Mouse (Mus musculus) liver, embryonic 13.5 days (tissue): ENCODE measurements around the gene Clstn1. TPM values are rescaled to one million over a fixed set of nuclear protein-coding genes. Genes with fewer than 3 reads are reported as not detected.

ENCODE experiments used
- microRNA-seq: library from miRNA; unstranded; fragments of <30 nt; microRNA quantifications from one replicate; pipeline ENCODE4, GENCODE M21; 2016
- polyA plus RNA-seq: library from polyadenylated mRNA; unstranded; fragments of >200 nt; fragmentation: Nextera tagmentation; extraction: Ambion mirVana; gene quantifications from 2 replicates; pipeline ENCODE4 v1.2.1, GENCODE M21; 2015

Gene Clstn1
- polyA plus RNA-seq, 1 experiment from 2014 or later: 2.6 TPM

Small RNA genes within 50 kb of the gene (microRNA-seq; reads per million reads assigned to microRNA genes)
- gene Mir5616 (not detected), gene Mir7023 (not detected)

Other genes starting within 250 kb of the Clstn1 start
- 11.9 and 14.2 TPM in 2 replicates for gene Ube4b, start 159.7 kb upstream of the Clstn1 start, polyA plus RNA-seq
- gene Rbp7, start 131.5 kb upstream of the Clstn1 start, polyA plus RNA-seq: not detected in 2 replicates
- gene Tmem274, start 109.1 kb upstream of the Clstn1 start, polyA plus RNA-seq: 0.19 TPM in 1 of 2 replicates, not detected in the other
- gene Nmnat1, start 101.3 kb upstream of the Clstn1 start, polyA plus RNA-seq: 6.5 and 6.7 TPM in 2 replicates
- 19.6 and 20.5 TPM in 2 replicates for gene Lzic, start 101.2 kb upstream of the Clstn1 start, polyA plus RNA-seq
- 5.5 and 6.5 TPM in 2 replicates for gene Ctnnbip1, start 68.2 kb upstream of the Clstn1 start, polyA plus RNA-seq
- 5.6 and 6.4 TPM in 2 replicates for gene Pik3cd, start 116.1 kb downstream of the Clstn1 start, polyA plus RNA-seq
- 6.9 and 8.4 TPM in 2 replicates for gene Tmem201, start 151.6 kb downstream of the Clstn1 start, polyA plus RNA-seq
- 13.4 and 14.1 TPM in 2 replicates for gene Slc25a33, start 187.8 kb downstream of the Clstn1 start, polyA plus RNA-seq